Mouse (Mus musculus) WW6 (cell line): ENCODE data around the gene Zhx3.

ENCODE experiments used
- DNase-seq: peaks from one replicate; pipeline ENCODE4 v3.0.0-alpha.2; 2013; ENCODE audit warnings: low read depth, low spot score

Zhx3 gene

DNA sequence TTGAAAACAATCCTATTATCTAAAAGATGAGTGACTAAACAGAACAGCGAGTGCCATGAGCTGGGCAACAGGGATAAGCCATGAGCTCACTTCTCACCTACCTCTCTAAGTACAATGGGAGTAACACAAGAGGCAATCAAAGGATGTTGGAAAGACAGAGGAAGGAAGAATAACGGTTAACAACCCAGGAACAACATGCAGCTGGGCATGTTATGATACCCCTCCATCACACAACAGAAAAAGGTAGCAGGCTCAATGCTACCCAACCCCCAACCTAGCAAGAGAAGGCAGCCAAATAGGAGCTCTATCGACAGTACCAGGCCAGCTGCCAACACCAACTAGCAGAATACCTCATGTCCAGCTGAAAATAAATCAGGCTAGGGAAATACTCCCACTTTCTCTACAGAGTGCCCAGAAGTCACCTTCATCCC, 66.7 kb downstream of the Zhx3 start:
- DNase-seq: no peak

DNA sequence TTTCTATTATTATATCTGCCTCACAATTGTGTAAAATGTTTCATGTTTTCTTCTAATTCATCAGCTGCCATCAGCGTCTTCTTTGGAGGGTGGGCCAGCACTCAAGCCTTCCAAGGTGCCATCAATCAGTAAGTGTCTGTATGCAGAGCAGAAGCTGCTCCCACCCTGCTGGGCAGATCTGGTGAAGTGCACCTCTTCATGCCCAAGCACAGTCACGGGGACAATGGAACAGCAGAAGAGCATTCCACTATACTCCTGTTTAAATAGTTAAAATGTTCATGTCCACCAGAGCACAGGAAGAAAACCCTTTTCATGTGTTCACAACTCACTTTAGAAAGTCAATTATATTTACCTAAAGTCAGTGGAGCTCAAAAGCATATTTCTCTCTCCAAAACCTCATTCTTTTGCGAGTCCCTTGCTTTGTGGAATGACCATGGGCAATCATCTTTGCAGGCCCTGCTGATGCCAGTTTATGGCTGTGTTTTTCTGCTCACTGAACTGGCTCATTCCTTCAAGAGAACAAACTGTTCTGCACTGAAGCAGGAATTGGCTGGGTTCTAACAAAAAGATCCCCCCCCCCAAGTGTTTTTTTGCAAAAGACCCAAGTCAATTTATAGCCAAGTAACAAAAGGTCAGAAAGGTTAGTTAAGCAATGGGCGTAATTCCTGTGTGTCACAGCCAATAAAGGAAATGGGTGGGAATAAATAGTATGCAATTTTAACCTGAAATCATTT, 67.8 kb downstream of the Zhx3 start:
- DNase-seq: no peak

GRCm38 (mm10) chr2:160802326-160802725, 70.5 kb downstream of the Zhx3 start:
- no peak for DNase-seq

GRCm38 (mm10) chr2:160800967-160801366, 71.8 kb downstream of the Zhx3 start:
- DNase-seq: no peak

DNA sequence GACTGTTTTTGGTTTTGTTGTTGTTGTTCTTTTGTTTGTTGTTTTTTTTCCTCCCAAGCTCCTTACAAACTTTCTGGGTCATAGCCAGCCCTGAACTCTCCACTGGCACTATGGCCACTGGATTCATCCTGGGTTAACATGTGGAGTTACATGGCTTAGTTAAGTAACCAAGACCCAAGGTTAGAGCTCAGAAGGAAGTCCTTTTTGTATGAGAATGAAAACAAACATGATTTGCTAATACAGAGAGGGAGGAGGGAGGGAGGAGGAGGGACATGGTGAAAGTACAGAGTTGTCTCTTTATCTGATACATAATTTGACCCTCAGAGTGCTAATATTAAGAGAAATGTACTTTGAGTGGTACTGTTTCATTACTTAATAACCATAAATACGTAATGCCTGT, 74.6 kb downstream of the Zhx3 start:
- DNase-seq: no peak

DNA sequence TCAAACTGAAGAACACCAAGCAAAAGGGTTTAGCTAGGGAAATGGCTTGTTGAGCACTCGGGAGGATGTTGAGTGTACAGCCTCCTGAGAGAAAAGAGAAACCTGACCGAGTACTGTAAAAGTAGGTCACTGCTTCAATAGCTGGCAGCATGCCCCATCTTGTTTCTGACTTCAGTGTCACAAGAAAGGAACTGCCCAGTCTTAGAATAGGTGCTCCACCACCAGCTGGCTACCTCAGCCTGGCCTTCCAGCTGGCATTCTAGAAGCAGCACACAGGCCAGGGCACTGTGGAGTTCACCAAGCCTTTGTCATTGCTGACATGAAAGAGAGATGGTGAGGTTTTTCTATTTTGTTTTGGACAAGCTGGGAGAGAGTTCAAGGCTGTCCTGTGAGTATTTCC, 75.8 kb downstream of the Zhx3 start:
- DNase-seq: no peak

DNA sequence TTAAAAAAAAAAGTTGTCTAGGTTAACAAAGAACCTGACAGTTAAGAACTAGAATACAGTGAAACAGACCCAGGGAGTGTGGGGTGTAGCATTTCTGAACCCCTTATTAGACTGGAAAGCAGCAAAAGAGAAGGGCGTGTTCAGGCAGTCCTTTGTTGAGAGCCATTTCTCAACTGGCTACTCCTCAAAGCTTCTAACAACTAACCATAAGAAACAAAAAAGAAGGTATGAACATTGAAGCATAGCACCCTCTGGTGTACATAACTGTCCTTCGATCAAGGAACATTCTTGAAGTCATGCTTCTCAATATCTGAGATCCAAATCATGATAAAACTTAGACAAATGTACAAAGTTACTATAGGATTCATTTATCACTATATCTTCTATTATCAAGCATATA, 79.7 kb downstream of the Zhx3 start:
- DNase-seq: no peak

GRCm38 (mm10) chr2:160789741-160790140, 83.1 kb downstream of the Zhx3 start:
- no peak for DNase-seq

DNA sequence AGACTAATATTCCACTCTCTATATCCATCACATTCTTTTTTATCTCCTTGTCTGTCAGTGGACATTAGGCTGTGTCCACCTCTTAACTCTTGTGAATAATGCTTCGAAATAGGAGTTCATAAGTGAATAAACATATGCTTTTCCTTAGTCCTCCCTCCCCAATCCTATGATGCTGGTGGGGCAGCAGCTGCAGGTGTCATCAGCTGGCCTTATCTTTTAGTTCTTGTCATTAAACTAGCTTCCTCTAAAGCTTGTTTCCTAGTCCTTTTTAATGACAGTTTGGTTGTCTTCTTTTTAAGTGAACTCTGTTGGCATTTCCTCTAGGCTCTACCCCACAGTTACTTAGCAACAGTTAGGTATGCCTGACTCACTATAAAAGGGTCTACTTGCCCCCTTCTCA, 83.8 kb downstream of the Zhx3 start:
- no peak for DNase-seq

- DNase-seq: no peak
Observed at GRCm38 (mm10) chr2:160786333-160786732, 86.5 kb downstream of the Zhx3 start.

DNA sequence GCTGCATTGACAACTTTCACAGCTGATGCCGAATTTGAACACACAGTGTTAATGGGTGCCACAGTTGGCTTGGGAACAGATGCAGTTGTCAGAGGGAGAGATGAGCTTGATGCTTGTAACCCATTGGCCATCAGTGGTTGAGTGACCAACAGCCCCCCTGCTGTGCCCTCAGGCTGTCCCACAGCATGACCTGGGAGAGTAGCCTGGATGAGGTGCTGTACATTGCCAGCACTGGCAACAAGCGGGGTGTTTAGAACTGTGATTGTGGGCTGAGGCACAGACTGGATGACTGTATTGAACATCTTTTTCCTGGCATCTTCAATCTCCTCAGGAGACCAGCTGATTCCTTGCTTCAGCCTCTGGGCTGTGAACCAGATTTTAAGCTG, 92.0 kb downstream of the Zhx3 start:
- DNase-seq: no peak

- no peak for DNase-seq
Observed at GRCm38 (mm10) chr2:160780154-160780833, 92.5 kb downstream of the Zhx3 start.

- no peak for DNase-seq
Observed at GRCm38 (mm10) chr2:160778034-160778433, 94.8 kb downstream of the Zhx3 start.

- DNase-seq: no peak
Observed at GRCm38 (mm10) chr2:160771325-160772276, 101.2 kb downstream of the Zhx3 start.

DNA sequence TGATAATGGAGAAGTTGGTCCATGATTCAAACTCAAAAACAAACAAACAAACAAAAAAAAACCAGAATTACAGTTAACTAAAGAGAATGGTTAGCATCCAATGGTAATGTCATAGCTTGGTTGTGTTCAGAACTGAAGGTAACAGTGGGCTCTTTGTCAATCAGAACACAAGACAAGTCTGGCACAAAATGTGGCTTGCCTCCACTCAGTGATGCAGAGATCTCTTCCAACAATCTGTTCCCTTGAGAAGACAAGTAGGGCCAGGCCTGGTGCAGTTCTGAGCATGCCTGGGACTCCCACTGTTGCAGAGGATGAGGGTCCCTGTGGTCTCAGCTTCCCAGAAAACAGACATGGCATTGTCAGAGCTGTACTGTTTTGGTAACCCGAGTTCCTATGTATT, 101.9 kb downstream of the Zhx3 start:
- no peak for DNase-seq

GRCm38 (mm10) chr2:160770409-160770808, 102.4 kb downstream of the Zhx3 start:
- no peak for DNase-seq

DNA sequence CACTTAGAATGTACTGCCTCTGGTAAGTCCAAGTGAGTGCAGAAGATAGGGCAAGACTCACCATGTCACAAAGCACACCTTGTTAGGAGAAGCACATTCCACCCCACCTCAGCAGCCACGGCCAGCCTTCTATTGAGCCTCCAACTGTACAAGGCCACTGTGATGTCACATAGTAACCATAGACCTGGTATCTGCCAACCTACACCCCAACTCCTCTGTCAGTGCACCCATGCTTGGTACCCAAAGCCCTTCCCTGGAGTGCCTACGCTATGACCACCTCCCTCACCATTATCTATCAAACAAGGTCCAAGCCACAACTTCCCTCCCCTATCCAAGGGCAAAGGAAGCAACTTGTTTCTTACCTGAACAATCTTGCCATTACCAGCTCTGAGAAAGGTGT, 103.8 kb downstream of the Zhx3 start:
- no peak for DNase-seq

DNA sequence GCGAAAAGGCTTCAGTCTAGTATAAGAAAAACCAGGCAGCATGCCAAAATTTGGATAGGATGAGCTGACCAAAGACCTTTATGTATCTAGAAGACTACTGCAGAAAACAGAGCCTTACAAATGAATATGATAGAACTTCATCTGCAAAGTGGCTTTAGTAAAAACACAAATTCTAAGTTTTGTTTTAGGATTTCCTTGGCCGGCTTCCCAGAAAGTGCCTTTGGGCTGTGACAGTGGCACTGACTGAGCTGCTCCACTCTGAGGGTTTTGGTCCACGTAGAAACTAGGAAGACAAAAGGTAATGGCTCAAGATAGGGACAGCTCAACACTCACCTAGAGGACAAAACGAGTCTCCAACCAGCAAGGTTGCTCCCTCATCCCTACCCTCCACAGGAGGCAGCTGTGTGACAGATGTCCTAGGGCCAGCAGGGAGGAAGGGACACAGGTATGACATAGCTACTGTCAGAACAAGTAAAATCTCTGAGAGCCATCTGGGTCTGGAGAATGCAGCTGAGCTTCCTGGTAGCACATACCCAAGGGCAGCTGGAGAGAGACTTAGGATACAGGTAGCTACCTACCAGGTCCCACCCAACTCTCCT, 104.6 kb downstream of the Zhx3 start:
- DNase-seq: no peak

DNA sequence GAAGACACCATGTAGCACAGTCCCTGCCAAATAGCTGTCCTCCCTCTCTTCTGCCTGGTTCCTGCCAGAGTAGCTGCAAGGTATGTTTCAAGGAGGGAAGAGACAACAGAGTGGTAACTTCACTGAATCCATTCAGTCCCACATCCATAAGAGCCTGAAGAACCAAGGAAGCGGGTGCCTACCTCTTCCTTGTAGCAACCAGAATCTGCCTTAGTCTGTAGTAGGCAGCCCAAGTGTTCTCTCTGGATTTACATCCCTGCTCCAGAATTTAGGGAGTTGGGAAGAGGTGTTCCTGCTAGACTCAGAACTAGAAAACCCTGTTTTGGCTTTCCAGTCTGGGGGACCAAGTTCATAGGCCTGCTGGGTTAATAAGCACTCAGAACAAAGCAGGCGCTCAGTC, 105.6 kb downstream of the Zhx3 start:
- no peak for DNase-seq

DNA sequence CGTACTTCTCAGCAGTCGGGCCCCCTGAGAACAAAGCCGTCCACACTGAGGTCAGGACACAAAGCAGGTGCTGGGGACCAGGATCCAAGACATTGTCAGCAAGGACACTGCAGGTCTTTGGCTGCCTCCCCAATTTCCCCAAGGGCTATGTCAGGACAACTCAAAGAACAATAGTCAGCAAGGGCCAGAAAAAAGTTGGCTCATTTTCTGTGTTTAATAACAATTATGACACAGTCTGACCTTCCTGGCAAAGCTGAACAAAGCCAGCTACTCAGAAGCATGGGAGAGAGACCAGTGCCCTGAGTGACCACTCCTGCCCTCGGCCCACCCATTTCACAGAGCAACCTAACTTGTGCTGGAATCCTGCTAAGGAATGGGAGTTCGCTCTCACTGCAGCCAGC, 106.4 kb downstream of the Zhx3 start:
- DNase-seq: no peak

- DNase-seq: no peak
Observed at GRCm38 (mm10) chr2:160765096-160765495, 107.7 kb downstream of the Zhx3 start.

DNA sequence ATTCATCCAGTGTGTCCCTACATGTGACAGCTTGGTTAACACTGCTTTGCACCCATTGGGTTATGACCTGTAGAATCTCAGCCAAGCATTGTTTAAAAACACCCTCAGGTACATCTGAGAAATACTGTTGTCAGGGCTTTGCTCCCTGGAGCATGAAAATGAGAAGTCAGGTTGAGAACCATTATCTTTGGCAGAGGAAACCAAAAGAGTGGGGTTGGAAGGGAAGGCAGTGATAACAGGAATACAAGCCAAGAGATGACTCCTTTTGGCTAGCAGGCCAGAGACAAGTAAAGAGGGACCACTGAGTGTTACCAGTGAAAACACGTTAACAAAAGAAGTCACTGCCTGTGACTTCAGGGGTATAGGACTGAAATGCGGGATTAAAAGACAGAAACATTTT, 108.4 kb downstream of the Zhx3 start:
- DNase-seq: no peak
